Mouse (Mus musculus) urinary bladder, postnatal 36 days (tissue): ENCODE results near the gene 2810004N23Rik.
A peak's percentile ranks its signal among the peaks of the same experiment; 100 is the strongest.

Experiments
- DNase-seq, 2 experiments: peaks; one replicate each; pipeline ENCODE4 v3.0.0; 2022; ENCODE audit warnings: low spot score in 2 of 2, mixed read lengths in 1 of 2

2810004N23Rik gene

GRCm38 (mm10) chr8:124823497-124823896, 39.4 kb downstream of the 2810004N23Rik start:
- no peak for DNase-seq

- DNase-seq = no peak
These were observed 42.8 kb downstream of the 2810004N23Rik start for GRCm38 (mm10) chr8:124820125-124820524.

- DNase-seq = no peak
These were observed 43.3 kb downstream of the 2810004N23Rik start for GRCm38 (mm10) chr8:124819612-124820115.

- no peak for DNase-seq
These were observed 45.6 kb downstream of the 2810004N23Rik start for GRCm38 (mm10) chr8:124817361-124817760.

- no peak for DNase-seq
These were observed 46.1 kb downstream of the 2810004N23Rik start for GRCm38 (mm10) chr8:124816866-124817265.

- DNase-seq = no peak
These were observed 47.0 kb downstream of the 2810004N23Rik start for GRCm38 (mm10) chr8:124815870-124816269.

GRCm38 (mm10) chr8:124813326-124813725, 49.6 kb downstream of the 2810004N23Rik start:
- DNase-seq = no peak

- DNase-seq = no peak
These were observed 52.1 kb downstream of the 2810004N23Rik start for GRCm38 (mm10) chr8:124810689-124811394.

GRCm38 (mm10) chr8:124810056-124810610, 52.8 kb downstream of the 2810004N23Rik start:
- DNase-seq = no peak

GRCm38 (mm10) chr8:124809419-124809818, 53.5 kb downstream of the 2810004N23Rik start:
- DNase-seq = no peak

- DNase-seq = no peak
These were observed 56.9 kb downstream of the 2810004N23Rik start for GRCm38 (mm10) chr8:124805990-124806389.

GRCm38 (mm10) chr8:124803824-124804702, 58.9 kb downstream of the 2810004N23Rik start:
- no peak for DNase-seq

GRCm38 (mm10) chr8:124800542-124800941, 62.4 kb downstream of the 2810004N23Rik start:
- no peak for DNase-seq

- DNase-seq = no peak
These were observed 67.0 kb downstream of the 2810004N23Rik start for GRCm38 (mm10) chr8:124795781-124796488.

- peak in 1 of 2 experiments; percentile 20 for DNase-seq
These were observed 68.5 kb downstream of the 2810004N23Rik start for GRCm38 (mm10) chr8:124794486-124794780.

GRCm38 (mm10) chr8:124793661-124794485, 69.0 kb downstream of the 2810004N23Rik start:
- DNase-seq = no peak

GRCm38 (mm10) chr8:124793172-124793651, 69.7 kb downstream of the 2810004N23Rik start:
- DNase-seq = peak; percentile 65 to 86

GRCm38 (mm10) chr8:124792708-124793107, 70.2 kb downstream of the 2810004N23Rik start, which contains the start of gene Trim67:
Gene Trim67, plus strand, starts transcription at chr8:124793092.
- DNase-seq = no peak

GRCm38 (mm10) chr8:124792186-124792585, 70.7 kb downstream of the 2810004N23Rik start:
- no peak for DNase-seq

- DNase-seq = no peak
These were observed 71.2 kb downstream of the 2810004N23Rik start for GRCm38 (mm10) chr8:124791751-124792150.

- DNase-seq = no peak
These were observed 72.2 kb downstream of the 2810004N23Rik start for GRCm38 (mm10) chr8:124790676-124791075.
